Mouse (Mus musculus) erythroblast, adult 5-6 weeks (primary cell): ENCODE measurements around the gene Cmc1. TPM values are rescaled to one million over a fixed set of nuclear protein-coding genes. Genes with fewer than 3 reads are reported as not detected.

Experiments used
- ATAC-seq: replicated peaks from 2 replicates; pipeline ENCODE4 v1.8.0; 2016; ENCODE audit warnings: moderate number of reproducible peaks, mild to moderate bottlenecking, moderate TSS enrichment, inconsistent platforms; ENCODE audit not compliant: poor library complexity, low FRiP score, severe bottlenecking
- total RNA-seq, 2 experiments: library from RNA; stranded (forward) in 1 of 2; stranded (reverse) in 1 of 2; fragments of 150-400 nt in 1 of 2; fragments of 200-764, 138-1000 nt in 1 of 2; gene quantifications; 2 replicates each; pipeline versions ENCODE4 v1.2.3 to v1.2.4; 2015 to 2017; ENCODE audit warnings: low replicate concordance in 2 of 2

Gene Cmc1
- total RNA-seq, 2 experiments from 2014 or later = 11.7 to 36.3 TPM

- ATAC-seq = peak; percentile 33
Observed at GRCm38 (mm10) chr9:118041022-118041400, 109.0 kb downstream of the Cmc1 start.

GRCm38 (mm10) chr9:118040218-118041021 lies 109.6 kb downstream of the Cmc1 start, which contains the start of gene Azi2:
Gene Azi2 (plus strand): TSS chr9:118040499.
- peak; percentile 97 for ATAC-seq

GRCm38 (mm10) chr9:118034990-118035389 lies 115.0 kb downstream of the Cmc1 start:
- no peak for ATAC-seq

GRCm38 (mm10) chr9:118031694-118032093 lies 118.3 kb downstream of the Cmc1 start:
- no peak for ATAC-seq

- ATAC-seq = no peak
Observed at GRCm38 (mm10) chr9:118030252-118030651, 119.7 kb downstream of the Cmc1 start.

GRCm38 (mm10) chr9:118029490-118029889 lies 120.5 kb downstream of the Cmc1 start:
- no peak for ATAC-seq

GRCm38 (mm10) chr9:118024966-118025365 lies 125.0 kb downstream of the Cmc1 start:
- ATAC-seq = no peak

Other genes starting within 250 kb of the Cmc1 start
- 50.3 and 60.4 TPM in 2 replicates for gene Azi2, start 109.7 kb downstream of the Cmc1 start, total RNA-seq (2015; ENCODE audit: low replicate concordance)
- 56.3 and 87.4 TPM in 2 replicates for gene Azi2, start 109.7 kb downstream of the Cmc1 start, total RNA-seq (2017; ENCODE audit: low replicate concordance)